Mouse (Mus musculus) urinary bladder, postnatal 25 days (tissue): Measurements from ENCODE around the gene Bdh1.
"Not testable (repeated sequence)": the region's sequence is repeated elsewhere in the genome, so short reads cannot be mapped to it uniquely, and the experiment has no call there.

Source experiments
- DNase-seq: peaks from one replicate; pipeline ENCODE4 v3.0.0; 2022; ENCODE audit warnings: low spot score

The Bdh1 gene

DNA sequence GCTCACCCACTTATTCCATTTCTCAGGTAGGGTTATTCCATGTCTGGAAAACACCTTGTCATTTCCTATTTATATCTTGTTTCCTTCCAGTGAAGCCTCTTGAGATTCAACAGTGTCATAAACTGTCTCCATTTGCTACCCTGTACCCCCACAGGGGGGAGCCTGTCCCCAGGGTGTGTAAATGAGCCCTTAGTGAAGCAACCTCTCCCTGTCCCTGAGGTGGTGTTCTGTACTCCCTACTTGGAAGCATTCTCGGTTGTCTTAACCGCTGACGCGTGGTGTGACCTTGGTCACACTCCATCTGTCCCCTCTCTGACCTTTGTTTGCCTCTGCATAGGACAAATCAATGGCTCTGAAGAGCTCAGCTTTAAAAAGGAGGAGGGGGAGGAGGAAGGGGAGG lies 43.5 kb downstream of the Bdh1 start:
- no peak for DNase-seq

DNA sequence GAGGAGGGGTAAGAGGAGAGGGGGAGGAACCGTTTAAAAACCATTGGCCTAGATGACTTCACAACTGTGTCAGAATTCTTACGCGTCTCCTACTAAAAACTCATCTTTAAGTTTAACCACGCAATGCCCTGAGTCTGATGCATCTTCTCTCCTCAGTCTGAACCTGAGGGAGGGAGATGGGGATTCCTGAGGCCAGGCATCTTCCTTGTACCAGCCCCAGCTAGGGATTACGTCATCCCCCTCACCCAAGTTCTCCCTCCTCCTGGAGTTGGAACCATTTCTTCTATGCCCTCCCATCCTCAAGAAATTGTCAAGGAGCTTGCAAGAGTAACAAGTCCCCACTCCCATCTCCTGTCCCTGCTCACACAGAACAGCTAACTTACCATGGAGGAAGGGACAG lies 44.0 kb downstream of the Bdh1 start:
- no peak for DNase-seq

DNA sequence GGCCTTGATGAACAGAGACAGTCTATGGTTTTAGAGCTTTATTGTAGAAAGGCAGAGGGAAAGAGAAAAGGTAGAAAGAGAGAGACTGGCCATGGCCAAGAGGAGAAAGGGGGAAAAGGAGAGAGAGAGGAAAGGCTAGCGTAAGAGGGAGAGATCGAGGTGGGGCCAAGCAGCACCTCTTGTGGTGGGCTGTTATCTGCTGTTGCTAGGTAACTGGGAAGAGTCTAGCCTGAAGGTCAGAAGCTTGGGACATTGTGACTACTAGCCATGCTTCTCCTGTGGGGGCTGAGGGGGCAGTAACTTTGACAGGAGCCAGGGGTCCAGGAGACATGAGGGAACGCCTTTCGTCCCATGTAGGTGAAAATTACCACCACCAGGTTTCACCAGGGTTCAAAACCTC lies 48.7 kb downstream of the Bdh1 start:
- DNase-seq, result not testable (repeated sequence)

DNA sequence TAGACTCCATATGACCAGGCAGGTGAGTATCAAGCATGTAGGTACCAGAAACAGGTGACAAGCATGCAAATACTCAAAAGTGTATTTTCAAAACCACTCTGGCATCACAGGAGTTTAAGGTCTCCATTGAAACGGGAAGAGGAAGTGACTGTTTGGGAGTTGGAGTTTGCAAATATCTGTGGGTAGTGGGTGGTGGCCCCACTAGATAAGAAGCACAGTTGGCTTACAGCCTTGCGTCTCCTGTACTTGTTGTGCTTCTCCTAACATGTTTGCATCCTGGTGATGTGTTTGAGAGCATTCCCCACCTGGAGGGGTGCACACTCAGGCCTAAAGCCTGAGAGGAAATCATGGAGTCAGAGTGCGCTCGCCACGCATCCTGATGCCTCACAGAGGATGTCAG lies 49.9 kb downstream of the Bdh1 start:
- no peak for DNase-seq

DNA sequence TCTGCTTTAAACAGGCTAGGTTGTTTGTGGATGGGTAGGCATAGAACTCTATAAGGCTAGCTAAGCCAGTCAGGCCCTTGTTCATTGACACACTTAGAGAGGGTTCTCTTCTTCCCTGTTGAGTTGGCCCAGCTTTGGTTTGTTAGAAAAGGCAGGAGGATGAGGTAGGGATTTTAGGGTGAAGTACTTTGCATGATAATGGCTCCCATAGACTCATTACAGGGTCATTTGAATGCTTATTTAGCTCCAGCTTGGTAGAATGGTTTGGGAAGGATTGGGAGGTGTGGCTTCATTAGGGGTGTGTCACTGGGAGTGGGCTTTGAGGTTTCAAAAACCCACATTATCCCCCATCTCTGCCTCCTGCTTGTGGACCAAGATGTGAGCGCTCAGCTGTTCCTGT lies 51.1 kb downstream of the Bdh1 start:
- no peak for DNase-seq

DNA sequence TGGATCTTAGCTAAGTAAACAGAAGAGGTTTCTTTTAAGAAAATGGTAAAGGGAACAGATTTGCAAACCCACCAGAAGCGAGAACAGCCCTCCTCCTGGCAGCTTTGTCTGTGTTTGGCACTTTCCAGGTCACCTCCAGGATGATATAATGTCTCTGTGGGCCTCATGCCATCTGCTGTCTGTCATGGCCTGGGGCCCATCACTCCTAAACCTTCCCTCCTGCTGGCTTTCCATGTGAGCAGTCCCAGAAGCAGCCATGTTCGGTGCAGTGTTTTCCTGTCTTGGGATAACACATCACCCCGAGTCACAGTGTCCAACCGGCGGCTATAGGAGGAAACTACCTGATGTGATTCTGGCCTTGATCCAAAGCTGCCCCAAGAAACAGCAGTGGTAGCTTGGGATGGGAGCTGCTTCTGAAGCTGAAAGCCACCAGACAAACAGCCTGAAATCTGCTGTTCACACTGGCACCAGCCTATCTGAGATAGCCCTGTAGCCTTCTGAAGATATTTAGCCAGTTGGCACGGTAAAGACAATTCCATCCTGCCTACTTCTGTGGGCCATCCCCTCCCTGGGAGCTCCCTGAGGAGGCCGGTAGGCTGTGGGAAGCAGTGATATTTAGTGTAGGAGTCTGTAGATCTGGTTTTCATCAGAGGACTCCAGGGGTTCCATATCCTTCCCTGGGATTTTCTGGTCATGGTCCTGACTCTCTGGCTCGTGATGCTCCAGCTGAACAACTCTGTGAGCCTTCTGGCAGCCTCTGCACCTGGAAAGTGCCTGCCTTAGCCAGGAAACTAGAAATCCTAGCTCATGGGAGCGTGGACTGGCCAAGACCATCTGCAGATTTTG lies 53.3 kb downstream of the Bdh1 start:
- DNase-seq, result no peak

DNA sequence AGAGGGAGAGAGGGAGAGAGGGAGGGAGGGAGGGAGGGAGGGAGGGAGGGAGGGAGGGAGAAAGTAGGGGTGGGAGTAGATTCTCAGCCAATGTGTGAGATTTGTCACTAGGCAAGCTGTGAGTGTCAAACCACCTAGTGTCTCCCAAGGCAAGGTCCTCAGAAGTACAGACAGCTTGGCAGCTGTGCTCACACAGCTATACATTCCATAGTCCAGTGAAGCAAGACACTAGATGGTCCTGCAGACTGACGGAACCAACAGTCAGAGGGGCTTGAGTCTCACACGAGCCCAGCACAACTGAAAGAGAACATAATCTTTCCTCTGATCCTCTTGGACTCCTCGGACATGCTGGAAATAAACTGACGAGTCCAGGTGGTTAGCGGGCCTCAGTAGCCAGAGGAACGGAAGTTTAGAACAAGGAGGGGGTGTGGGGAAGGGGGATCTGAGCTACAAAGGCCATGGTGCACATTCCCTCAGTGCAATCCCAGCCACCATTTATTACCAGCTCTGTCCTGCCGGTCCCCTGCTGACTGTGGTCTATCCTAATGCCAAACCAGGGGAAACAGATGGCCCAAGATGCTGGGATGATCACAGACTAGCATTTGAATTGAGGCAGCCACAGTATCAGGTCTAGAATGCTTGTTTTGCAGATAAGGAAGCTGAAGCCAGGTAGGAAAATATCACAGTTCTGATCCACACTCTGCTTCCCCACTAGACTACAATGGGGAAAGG lies 55.0 kb downstream of the Bdh1 start:
- no peak for DNase-seq

DNA sequence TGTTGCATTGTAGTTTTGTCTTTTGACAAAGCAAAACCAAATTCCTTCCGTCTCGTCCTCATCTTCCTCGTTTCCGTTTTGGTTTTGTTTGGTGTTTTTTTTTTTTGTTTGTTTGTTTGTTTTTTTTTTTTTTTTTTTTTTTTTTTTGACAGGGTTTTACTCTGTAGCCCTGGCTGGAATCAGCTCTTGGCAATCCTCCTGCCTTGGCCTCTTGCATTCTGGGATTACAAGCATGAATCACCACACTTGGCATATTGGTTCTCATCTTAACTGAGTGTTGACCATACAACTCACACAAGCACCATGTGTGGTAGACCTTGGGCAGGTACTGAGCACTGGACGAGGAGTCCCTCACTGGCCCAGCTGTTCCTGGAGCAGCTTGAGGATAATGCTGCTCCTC lies 63.3 kb downstream of the Bdh1 start:
- no peak for DNase-seq

DNA sequence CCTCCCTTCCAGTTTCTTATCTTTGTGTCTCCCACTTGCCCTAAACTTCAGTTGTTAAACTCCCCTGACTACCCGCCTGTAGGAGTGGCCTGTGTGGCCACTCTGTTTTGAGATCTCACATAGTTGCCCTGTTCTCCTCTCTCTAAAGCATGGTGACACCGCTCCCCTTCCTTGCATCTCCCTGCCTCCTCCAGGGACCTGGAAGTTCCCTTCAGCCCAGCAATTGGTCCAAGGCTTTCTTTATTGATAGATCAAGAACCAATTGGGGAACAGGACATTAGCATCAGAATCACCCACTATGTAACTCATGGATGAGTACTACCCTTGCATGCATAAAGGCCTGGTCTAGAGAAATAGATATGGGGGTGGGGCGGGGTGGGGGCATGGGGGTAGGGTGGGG lies 65.2 kb downstream of the Bdh1 start:
- DNase-seq, result no peak

DNA sequence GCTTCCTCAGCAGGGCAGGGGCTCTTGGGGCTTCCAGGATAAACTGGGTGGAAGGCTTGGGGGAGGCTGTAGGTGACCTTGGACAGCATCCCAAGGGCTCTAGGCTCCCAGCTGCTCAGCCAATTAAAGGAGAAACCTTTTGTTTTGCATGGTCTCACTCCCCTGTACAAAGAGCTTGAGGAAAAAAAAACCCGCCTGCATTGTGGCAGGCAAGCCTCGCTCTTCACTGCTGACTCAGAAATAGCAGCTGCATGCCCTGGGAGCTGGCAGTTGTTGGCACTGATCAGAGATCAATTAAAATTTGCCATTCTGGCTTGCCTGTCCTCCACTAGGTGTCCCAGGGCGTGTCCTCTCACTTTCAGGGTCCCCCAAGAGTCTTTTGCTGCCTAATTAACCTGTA lies 67.0 kb downstream of the Bdh1 start:
- DNase-seq, result no peak

DNA sequence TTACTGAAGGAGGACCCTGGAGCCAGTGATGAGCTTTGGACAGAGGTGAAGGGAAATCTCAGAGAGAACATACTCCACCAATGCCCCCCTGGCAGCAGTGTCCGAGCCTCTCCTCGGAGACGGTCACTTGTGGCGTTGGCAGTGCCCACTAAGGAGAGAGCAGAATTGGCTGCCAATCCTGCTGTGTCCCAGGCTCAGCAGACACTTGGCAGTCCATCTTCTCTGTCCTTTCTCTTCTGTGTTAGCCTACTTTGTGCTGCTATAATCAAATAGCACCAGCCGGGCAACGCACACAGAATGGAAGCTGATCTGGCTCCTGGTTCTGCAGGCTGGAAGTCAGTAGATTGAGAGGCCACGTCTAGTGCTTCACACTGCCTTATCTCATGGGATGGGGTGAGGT lies 68.9 kb downstream of the Bdh1 start:
- DNase-seq, result no peak

DNA sequence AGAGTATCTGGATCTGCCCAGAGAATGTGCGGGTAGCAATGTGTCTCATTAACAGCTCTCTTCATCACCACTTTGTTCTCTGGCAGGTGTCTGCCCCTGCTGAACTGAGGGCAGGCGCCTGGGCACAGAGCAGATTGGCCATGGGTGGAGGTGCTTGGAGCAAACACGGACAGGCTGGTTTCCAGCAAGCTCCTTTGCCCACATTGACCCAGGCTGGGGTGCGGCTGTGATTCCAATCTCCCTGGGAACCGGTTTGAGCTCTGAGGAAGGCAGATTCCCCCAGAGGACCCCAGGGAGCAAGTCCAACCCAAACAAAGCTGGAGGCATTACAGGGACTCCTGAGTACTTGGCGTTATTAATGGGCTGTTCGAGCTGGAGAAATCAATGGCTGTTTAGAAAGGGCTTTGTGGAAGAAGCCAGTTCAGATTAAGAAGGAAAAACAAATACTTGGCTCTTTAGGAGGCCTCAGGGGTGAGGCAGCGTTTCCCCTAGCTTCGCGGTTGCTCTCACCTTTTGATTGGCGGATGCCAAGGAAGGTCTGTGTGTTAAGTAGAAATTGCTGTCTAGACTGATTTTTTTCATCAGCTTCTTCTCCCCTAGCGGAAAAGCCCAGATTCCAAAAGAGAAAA lies 71.0 kb downstream of the Bdh1 start:
- no peak for DNase-seq

DNA sequence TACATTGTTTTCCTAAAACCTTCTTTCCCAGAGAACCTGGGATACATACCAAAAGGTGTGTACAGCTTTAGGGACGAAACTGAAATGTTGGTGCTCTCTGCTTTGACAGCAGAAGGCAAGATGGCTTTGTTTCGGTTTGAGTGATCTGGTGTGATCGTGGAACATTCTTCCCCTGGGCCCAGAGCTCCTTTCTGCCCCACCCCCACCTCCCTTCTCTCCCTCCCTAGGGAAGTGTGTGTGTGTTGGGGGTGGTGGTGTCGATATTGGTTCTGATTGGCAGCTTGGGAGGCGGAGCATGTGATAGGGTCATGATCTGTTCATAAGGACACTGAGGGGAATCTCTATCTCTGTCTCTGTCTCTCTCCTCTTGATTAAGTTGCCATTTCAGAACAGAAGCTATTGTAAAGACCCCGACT lies 71.5 kb downstream of the Bdh1 start:
- no peak for DNase-seq

DNA sequence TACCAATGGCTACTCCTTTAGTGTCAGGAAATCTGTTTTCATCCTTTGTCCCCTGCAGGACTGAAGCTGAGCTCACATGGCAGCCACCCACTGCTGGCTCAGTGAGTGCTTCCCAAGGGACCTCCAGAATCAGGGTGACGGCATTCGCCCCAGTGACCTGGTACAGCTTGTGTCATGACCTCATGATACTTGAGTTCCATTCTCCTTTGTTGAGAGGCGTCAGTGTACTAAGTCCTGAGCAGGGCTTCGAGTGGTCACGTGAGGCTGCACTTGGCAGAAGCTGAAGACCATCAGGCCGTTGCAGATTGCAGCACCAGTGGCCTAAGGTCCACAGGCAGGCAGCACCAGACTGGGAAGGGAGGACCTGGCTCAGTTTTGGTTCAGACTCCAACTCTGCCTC lies 71.9 kb downstream of the Bdh1 start:
- no peak for DNase-seq

DNA sequence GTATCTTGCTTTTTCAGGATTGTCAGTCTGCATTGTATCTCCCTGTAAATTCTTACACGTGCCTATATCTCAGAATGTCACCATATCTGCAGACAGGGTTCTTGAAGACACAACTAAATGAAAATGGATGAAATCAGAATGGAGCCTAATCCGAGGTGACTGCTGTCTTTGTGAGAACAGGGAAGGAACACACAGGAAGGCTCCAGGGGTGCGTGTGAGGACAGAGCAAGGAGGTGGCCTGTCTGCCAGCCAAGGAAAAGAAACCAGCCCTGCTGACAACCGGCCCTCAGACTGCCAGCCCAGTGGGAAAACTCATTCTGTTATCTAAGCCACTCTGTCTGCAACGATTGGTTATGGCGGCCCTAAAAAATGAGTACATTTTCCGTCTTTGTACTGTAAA lies 73.3 kb downstream of the Bdh1 start:
- DNase-seq, result no peak

DNA sequence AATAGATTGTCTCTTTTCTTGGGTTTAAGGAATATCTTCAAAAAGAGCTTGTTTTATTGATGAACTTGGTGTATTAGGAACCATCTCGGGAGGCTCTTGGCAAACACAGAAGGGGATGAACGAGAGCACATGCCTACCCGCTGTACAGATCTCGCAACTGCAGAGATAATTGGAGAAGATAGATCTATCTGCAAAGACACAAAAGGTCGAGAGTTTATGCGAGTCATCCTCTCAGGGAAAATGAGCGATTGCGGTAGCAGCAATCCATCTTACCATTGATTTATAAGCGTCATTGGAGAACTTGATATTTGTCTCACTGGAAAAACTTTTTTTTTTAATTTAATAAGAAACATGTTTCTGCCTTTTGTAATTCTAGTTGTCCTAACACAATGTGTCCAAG lies 73.7 kb downstream of the Bdh1 start:
- DNase-seq, result no peak

DNA sequence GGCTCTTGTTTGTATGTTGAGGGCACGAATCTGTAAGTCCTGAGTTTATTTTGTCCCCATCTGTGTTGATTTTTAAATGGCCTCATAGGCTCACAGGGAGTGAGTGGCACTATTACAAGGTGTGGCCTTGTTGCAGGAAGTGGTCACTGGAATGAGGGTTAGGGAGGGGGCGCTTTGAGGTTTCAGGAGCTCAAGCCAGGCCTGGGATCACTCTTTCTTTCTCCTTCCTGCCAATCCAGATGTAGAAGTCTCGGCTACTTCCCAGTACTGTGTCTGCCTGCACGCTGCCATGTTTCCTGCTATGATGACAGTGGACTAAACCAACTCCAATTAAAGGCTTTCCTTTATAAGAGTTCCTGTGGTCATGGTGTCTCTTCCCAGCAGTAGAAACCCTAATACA lies 76.3 kb downstream of the Bdh1 start:
- DNase-seq, result no peak

DNA sequence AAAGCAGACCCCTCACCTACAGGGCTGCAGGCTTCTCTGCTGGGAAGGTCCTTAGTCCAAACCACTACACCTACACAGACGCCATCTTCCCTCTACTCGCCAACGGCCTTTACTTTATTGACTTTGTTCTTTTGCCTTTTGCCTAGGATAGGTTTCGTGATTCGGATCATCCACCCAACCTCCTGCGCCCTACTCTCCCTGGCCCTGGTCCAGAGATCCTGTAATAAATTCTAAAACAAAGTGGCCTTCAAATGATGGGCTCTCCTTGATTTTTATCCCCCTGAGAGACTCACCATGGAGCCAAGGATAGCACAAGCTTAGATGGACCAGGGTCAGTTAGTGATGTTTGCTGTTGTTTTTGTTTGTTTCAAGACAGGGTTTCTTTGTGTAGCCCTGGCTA lies 76.9 kb downstream of the Bdh1 start:
- DNase-seq, result no peak

DNA sequence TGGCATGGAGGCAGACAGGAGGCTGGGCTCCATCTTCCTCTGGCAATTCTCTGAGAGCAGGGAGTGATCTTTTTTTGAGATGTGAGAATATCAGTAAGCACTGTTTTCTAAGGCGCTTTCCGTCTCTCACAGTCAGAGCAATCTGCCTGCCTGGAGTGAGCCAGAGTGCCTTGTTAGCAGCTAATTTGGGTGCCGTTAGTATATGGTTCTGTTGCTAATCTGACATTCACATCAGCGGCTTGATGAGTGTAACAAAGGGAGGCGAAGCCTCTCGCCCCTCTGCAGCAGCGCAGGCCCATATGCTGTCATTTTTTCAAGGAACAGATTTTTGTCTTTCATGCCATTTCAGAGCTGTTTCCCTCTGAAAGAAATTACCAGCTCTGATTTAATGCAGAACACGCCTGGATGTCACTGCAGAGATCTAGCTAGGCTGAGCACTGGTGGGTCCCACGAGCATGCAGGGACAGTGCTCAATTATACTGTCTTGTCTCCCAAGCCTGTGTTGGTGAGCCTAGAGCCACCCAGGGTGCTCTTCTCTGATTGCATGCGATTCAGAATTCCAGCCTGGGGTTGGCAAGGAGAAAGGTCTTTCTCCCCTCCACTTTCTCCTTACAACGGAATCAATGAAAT lies 77.7 kb downstream of the Bdh1 start:
- no peak for DNase-seq

DNA sequence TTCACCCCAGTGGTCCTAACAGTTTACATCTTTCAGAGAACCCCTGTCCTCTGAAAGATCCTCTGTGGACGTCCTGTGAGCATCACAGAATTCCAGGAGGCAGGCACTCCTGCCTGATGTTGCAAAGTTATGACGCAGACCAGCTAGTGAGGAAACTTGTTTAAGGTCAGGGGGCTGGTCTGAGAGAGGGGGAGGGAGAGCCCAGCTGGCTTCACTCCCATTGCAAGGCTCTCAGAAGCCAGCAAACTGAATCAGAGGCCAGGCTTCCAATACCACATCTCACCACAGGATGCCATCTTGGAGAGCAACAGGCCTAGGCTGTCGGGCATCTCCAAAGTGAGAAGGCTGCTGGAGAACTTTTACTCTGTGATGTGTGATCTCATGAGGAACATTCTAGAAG lies 78.5 kb downstream of the Bdh1 start:
- DNase-seq, result no peak

DNA sequence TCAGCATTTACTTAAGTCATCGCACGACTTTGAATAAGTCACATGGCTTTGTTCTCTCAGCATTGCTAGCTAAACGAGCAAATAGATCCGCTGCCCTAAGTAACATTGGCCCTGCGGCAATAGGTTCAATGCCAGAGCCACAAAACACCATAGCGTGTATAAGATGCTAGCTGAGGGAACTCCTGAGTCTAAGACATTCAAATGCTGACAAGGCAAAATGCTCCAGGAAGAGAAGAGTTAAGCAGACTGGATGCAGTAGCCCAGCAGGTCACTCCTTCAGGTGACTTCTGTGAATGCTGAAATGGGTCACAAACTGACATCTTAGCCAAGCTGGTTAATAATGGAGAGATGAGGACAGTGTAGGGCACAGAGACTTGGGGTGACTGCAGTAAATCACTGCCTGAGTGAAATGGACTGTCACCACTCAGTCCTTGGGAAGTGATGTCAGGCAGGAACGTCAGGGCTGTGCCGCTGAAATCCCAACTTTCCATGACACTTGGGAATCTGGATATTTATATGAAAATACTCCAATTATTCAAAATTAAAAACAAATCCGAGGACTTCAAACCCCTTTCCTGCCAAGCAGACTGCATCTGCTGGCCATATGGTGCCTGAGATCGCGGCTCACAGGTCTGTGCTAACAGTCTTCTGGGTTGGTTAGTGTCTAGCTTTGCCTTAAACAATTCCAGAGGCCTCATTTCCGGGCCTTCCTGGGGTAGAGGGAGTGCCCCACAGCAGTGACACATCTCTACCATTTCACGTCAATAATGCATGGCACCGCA lies 79.1 kb downstream of the Bdh1 start:
- DNase-seq, result no peak

DNA sequence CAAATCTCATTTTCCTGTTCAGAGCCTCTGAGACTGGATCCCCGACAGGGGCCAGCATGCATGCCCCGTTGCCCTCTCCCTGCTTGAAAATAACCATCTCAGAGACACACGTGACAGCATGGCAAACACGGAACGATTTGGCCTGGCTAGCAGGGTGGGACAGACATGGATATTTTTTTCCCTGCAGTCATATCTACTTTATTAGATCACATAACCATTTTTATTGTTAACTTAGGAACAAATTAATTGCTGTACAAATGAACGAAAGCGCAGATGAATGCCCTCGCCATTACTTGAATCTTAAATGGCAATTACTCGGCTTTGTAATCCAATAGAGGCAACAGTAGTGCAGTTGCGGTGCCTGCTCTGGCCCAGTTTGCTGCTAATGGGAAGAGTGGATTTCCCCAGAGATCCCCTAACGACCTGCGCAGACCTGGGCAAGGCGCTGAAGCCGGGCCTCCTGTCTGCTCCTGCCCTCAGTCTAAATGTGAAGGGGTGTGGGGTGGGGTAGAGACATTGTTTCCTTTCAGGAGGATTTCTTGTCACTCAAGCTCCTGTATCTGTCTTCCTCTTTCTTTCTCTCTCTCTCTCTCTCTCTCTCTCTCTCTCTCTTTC lies 79.8 kb downstream of the Bdh1 start:
- no peak for DNase-seq
